Mouse (Mus musculus) ES-E14 (cell line): ENCODE measurements around the gene Crebrf.

Experiments
- CHD2 ChIP-seq: IDR thresholded peaks from 2 replicates; pipeline ENCODE4 v1.6.1; 2014; ENCODE audit warnings: mild to moderate bottlenecking, low read depth, low read length, inconsistent platforms
- MAFK ChIP-seq: IDR thresholded peaks from 2 replicates; pipeline ENCODE4 v1.6.1; 2014; ENCODE audit warnings: mild to moderate bottlenecking, low read depth, low read length, inconsistent platforms; ENCODE audit not compliant: insufficient read depth
- ZNF384 ChIP-seq: IDR thresholded peaks from 2 replicates; pipeline ENCODE4 v1.6.1; 2012; ENCODE audit warnings: low read depth, low read length, inconsistent platforms

GRCm38 (mm10) chr17:26702621-26703020 is 12.8 kb upstream of the Crebrf start:
- TF ChIP-seq MAFK (no peak), ZNF384 (no peak), CHD2 (no peak)
